Mouse (Mus musculus) heart, adult 2 months (tissue): Measurements from ENCODE around the gene Gm20388.

Source experiments
- CTCF ChIP-seq: fragments of 200-600 bp; IDR thresholded peaks from 2 replicates; pipeline ENCODE4 v1.8.1; 2022; ENCODE audit warnings: antibody characterized with exemption, mild to moderate bottlenecking, moderate library complexity
- EP300 ChIP-seq: fragments of 200-500 bp; IDR thresholded peaks from 2 replicates; pipeline ENCODE4 v1.6.1; 2011; ENCODE audit warnings: low read depth, low read length, control low read depth; ENCODE audit not compliant: insufficient read depth
- POLR2A ChIP-seq: fragments of 200-500 bp; IDR thresholded peaks from 2 replicates; pipeline ENCODE4 v1.6.1; 2011; ENCODE audit warnings: mild to moderate bottlenecking, low read depth, low read length, control low read depth; ENCODE audit not compliant: insufficient read depth

DNA sequence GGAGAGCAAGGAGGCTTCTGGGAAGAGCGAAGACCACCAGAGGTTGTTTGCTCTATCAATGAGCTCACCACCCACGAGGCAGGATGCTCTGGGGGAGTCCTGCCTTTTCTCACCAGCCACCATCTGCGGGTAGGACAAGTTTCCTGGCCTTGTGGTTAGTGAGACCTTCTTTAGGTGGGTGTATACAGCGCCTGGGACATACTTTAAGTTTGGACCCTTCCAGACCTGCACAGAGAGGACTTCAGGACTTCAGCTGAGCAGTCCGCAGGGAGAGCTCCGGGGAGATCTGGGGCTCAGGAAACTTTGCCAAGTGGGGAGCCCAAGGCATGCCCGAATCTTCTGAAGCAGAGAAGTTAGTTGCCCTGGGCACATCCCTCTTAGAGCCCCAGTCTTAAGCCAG lies 2549.3 kb downstream of the Gm20388 start:
- TF ChIP-seq POLR2A (no peak), CTCF (no peak), EP300 (no peak)
